Mouse (Mus musculus): ENCODE results near the gene Arid3c. TPM values are rescaled to one million over a fixed set of nuclear protein-coding genes. Genes with fewer than 3 reads are reported as not detected.
A peak's percentile ranks its signal among the peaks of the same experiment; 100 is the strongest.
"Not testable (repeated sequence)": the region's sequence is repeated elsewhere in the genome, so short reads cannot be mapped to it uniquely, and the experiment has no call there.

Gene Arid3c
- total RNA-seq, 2 experiments from 2014 or later: not detected

- no peak for DNase-seq
- intact Hi-C loops (cut with DNase I): loop anchor here (1.0 to 5.0 kb wide), 4 partner anchors 55 to 239 kb away; no protein-coding TSS in a partner anchor
These were observed 22.7 kb downstream of the Arid3c start for GRCm38 (mm10) chr4:41708192-41708745.

GRCm38 (mm10) chr4:41707011-41707535 lies 23.9 kb downstream of the Arid3c start:
- DNase-seq: peak; percentile 58 to 59
- intact Hi-C loops (cut with DNase I): loop anchor here (5.0 kb wide), 1 partner anchor 90 kb away; no protein-coding TSS in a partner anchor

- DNase-seq: no peak
- intact Hi-C loops (cut with DNase I): loop anchor here (5.0 kb wide), 1 partner anchor 89 kb away; no protein-coding TSS in a partner anchor
These were observed 24.8 kb downstream of the Arid3c start for GRCm38 (mm10) chr4:41705922-41706754.

- intact Hi-C loops (cut with DNase I): loop anchor here (5.0 kb wide), 1 partner anchor 87 kb away; no protein-coding TSS in a partner anchor
- no peak for DNase-seq
These were observed 26.3 kb downstream of the Arid3c start for GRCm38 (mm10) chr4:41704651-41705050.

GRCm38 (mm10) chr4:41702226-41702625 lies 28.7 kb downstream of the Arid3c start:
- intact Hi-C loops (cut with DNase I); DNase-seq: not testable (repeated sequence)

GRCm38 (mm10) chr4:41700224-41700623 lies 30.7 kb downstream of the Arid3c start:
- intact Hi-C loops (cut with DNase I); DNase-seq: not testable (repeated sequence)

GRCm38 (mm10) chr4:41699783-41700182 lies 31.2 kb downstream of the Arid3c start, which contains the start of gene Il11ra1:
Il11ra1 (plus strand) TSS chr4:41699989.
- DNase-seq; intact Hi-C loops (cut with DNase I): not testable (repeated sequence)

GRCm38 (mm10) chr4:41698421-41699016 lies 32.4 kb downstream of the Arid3c start:
- intact Hi-C loops (cut with DNase I): not testable (repeated sequence)
- DNase-seq: peak; percentile 59 to 62

- intact Hi-C loops (cut with DNase I): loop anchor here (2.0 kb wide), 1 partner anchor 44 kb away; no protein-coding TSS in a partner anchor
- DNase-seq: peak; percentile 86 to 89
These were observed 33.8 kb downstream of the Arid3c start, which contains the start of gene Cntfr for GRCm38 (mm10) chr4:41696930-41697841. Cntfr (minus strand) TSS chr4:41697089.

- intact Hi-C loops (cut with DNase I): loop anchor here (2.0 kb wide), 1 partner anchor 44 kb away; no protein-coding TSS in a partner anchor
- DNase-seq: not testable (repeated sequence)
These were observed 34.5 kb downstream of the Arid3c start for GRCm38 (mm10) chr4:41696452-41696851.

- DNase-seq: not testable (repeated sequence)
- intact Hi-C loops (cut with DNase I): loop anchor here (2.0 kb wide), 1 partner anchor 43 kb away; no protein-coding TSS in a partner anchor
These were observed 35.1 kb downstream of the Arid3c start for GRCm38 (mm10) chr4:41695800-41696199.

- intact Hi-C loops (cut with DNase I); DNase-seq: not testable (repeated sequence)
These were observed 37.4 kb downstream of the Arid3c start for GRCm38 (mm10) chr4:41693511-41693910.

- intact Hi-C loops (cut with DNase I); DNase-seq: not testable (repeated sequence)
These were observed 40.9 kb downstream of the Arid3c start for GRCm38 (mm10) chr4:41690014-41690413.

GRCm38 (mm10) chr4:41688562-41688961 lies 42.4 kb downstream of the Arid3c start:
- intact Hi-C loops (cut with DNase I); DNase-seq: not testable (repeated sequence)

GRCm38 (mm10) chr4:41685882-41686492 lies 45.0 kb downstream of the Arid3c start:
- intact Hi-C loops (cut with DNase I); DNase-seq: not testable (repeated sequence)

- DNase-seq; intact Hi-C loops (cut with DNase I): not testable (repeated sequence)
These were observed 46.0 kb downstream of the Arid3c start for GRCm38 (mm10) chr4:41684931-41685453.

- DNase-seq; intact Hi-C loops (cut with DNase I): not testable (repeated sequence)
These were observed 46.6 kb downstream of the Arid3c start for GRCm38 (mm10) chr4:41684131-41684930.

- intact Hi-C loops (cut with DNase I); DNase-seq: not testable (repeated sequence)
These were observed 47.6 kb downstream of the Arid3c start for GRCm38 (mm10) chr4:41683303-41683702.

Measured in heart, postnatal 36 days (tissue).